Mouse (Mus musculus) adrenal gland, adult 8-10 months (tissue): Measurements from ENCODE around the gene Ganc. TPM values are rescaled to one million over a fixed set of nuclear protein-coding genes. Genes with fewer than 3 reads are reported as not detected.

Experiments used
- DNase-seq: peaks from one replicate; pipeline ENCODE4 v3.0.0; 2022
- total RNA-seq, 4 experiments: library from RNA; stranded (reverse); gene quantifications; 2 replicates each; pipeline ENCODE4 v1.2.4; 2022

Gene Ganc
- total RNA-seq, 4 experiments from 2014 or later = 41.0 to 49.5 (median 44.7) TPM

DNA sequence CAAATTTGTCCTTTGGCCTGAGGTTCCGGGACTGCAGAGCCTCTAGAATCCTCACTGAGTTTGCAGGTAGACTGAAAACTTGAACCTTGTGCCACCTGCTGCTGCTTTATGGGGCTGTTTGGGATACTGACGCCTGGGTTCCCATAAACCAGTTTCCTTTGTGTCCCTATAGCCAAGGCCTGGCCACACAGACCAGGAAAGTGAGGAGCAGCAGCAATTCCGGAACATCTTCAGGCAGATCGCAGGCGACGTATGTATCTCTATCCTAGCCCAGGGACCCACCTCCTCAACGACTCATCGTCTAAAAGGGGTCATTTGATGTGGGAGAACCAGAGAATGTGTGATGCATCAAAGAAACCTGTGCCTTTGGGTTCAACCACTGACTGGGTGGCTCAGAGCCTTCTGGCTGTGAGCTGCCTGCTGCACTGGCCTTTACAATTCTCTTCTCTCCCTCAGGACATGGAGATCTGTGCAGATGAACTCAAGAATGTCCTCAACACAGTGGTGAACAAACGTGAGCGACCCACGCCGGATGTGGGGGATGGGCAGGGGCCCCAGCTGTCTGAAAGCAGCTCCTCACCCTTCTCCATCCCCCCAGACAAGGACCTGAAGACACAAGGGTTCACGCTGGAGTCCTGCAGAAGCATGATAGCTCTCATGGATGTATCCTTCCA, 98.4 kb downstream of the Ganc start:
- DNase-seq = no peak

DNA sequence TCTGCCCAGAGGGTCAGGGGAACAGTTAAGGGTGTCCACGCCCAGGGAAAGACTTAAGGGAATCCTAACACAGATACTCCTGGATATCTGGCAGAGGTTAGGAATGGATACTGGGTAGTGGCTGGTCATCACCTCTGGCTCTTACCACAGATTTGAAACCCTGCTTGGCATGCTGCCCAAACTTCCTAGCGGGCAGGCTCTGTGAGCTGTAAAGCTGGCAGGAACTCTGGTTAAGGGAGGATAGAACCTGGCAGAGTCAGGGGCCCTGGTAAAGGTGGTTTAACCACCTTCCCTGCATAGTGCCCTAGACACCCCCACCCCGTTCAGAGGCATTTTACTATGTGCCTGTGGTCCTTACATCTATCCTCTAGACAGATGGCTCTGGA, 98.9 kb downstream of the Ganc start:
- no peak for DNase-seq

DNA sequence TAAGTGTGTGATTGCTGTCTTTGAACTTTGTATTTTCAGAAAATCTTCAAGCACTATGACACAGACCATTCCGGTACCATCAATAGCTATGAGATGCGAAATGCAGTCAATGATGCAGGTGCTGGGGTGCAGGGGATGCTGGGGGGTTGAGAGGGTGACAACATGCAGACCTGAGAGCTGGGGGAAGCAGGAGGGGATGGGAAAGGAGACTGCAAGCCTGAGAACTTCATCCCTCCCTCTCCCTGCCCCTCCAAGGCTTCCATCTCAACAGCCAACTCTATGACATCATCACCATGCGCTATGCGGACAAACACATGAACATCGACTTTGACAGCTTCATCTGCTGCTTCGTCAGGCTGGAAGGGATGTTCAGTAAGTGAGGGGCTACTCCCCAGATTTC, 99.4 kb downstream of the Ganc start:
- no peak for DNase-seq

DNA sequence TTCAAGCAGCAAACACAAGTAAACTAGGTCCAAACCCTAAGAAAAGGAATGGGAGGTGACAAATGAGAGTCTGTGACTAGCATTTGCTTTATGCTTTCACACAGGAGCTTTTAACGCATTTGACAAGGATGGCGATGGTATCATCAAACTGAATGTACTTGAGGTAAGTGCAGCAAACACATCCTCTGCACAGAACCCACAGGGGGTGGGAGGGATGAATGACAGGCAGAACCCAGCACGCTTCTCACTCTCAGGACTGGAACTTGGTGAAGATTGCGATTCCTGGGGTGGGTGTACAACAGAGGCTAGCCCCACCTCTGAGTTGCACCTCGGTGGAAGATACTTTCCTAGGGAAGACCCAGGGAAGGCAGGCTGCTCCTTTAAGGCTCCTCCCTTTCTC, 100.3 kb downstream of the Ganc start:
- no peak for DNase-seq

Other genes starting within 250 kb of the Ganc start
- 10 to 100 TPM; 44.4 to 84.5 (median 63.0) TPM for gene Ehd4, start 249.3 kb upstream of the Ganc start, total RNA-seq
- 1 to 10 TPM in 2 of 4 experiments, under 1 TPM in 2; 0.35 to 1.3 (median 0.99) TPM for gene Pla2g4e, start 158.6 kb upstream of the Ganc start, total RNA-seq
- under 1 TPM in 1 of 4 experiments, not detected in 3; 0.10 TPM for gene Pla2g4d, start 114.7 kb upstream of the Ganc start, total RNA-seq
- gene Pla2g4f, start 89.7 kb upstream of the Ganc start, total RNA-seq = not detected
- 10 to 100 TPM; 56.3 to 75.8 (median 70.1) TPM for gene Vps39, start 50.8 kb upstream of the Ganc start, total RNA-seq
- 10 to 100 TPM; 48.4 to 61.4 (median 53.4) TPM for gene Tmem87a, start 217 bp downstream of the Ganc start, total RNA-seq
- under 1 TPM; 0.17 to 0.52 (median 0.30) TPM for gene Capn3, start 52.1 kb downstream of the Ganc start, total RNA-seq
- gene Zfp106, start 159.9 kb downstream of the Ganc start, total RNA-seq = 100 to 1,000 TPM in 3 of 4 experiments, 10 to 100 TPM in 1; 98.6 to 120 (median 107) TPM
- gene Snap23, start 163.8 kb downstream of the Ganc start, total RNA-seq = 10 to 100 TPM; 54.4 to 73.3 (median 64.1) TPM
- gene Haus2, start 205.5 kb downstream of the Ganc start, total RNA-seq = 10 to 100 TPM; 14.4 to 15.4 (median 14.9) TPM
- gene Lrrc57, start 205.6 kb downstream of the Ganc start, total RNA-seq = 10 to 100 TPM; 18.6 to 22.0 (median 21.5) TPM
- 10 to 100 TPM; 15.8 to 28.3 (median 19.3) TPM for gene Stard9, start 225.2 kb downstream of the Ganc start, total RNA-seq